Mouse (Mus musculus) intestine, postnatal 0 days (tissue): ENCODE measurements at regions not wholly inside any gene's neighbourhood (a gene's known extent, or its start where the extent isn't known, plus 50 kb on each side); places are given as distances from the start of the nearest gene placed in this dataset.

Experiments
- ATAC-seq: fragments of 200-750 bp; cut with Nextera tagmentation; 2 replicates; pipeline ENCODE4 v1.8.0; 2017; ENCODE audit warnings: mild to moderate bottlenecking, moderate TSS enrichment, moderate library complexity
- H3K27ac ChIP-seq: fragments of 300-500 bp; sonication (generic); 2 replicates; pipeline ENCODE4 v1.5.1; 2014; ENCODE audit warnings: mild to moderate bottlenecking, low read depth, low read length, moderate library complexity
- H3K27me3 ChIP-seq: fragments of 300-500 bp; sonication (generic); replicated peaks from 2 replicates; pipeline ENCODE4 v1.6.1; 2014; ENCODE audit warnings: low read length, mixed read lengths; ENCODE audit not compliant: control insufficient read depth, insufficient read depth
- H3K36me3 ChIP-seq: fragments of 300-500 bp; sonication (generic); 2 replicates; pipeline ENCODE4 v1.6.1; 2014; ENCODE audit warnings: mild to moderate bottlenecking, moderate library complexity; ENCODE audit not compliant: control insufficient read depth, insufficient read depth
- H3K4me1 ChIP-seq: fragments of 300-500 bp; sonication (generic); replicated peaks from 2 replicates; pipeline ENCODE4 v1.6.1; 2014; ENCODE audit warnings: antibody characterized with exemption, low read length, mixed read lengths; ENCODE audit not compliant: control insufficient read depth, insufficient read depth
- H3K4me2 ChIP-seq: fragments of 300-500 bp; sonication (generic); replicated peaks from 2 replicates; pipeline ENCODE4 v1.6.1; 2014; ENCODE audit warnings: low read depth, mild to moderate bottlenecking, moderate library complexity
- H3K4me3 ChIP-seq: fragments of 300-500 bp; sonication (generic); 2 replicates; pipeline ENCODE4 v1.5.1; 2014; ENCODE audit warnings: low read depth, low read length
- H3K9ac ChIP-seq: fragments of 300-500 bp; sonication (generic); 2 replicates; pipeline ENCODE4 v1.6.1; 2014; ENCODE audit warnings: mild to moderate bottlenecking, low read depth, low read length
- H3K9me3 ChIP-seq: fragments of 300-500 bp; sonication (generic); 2 replicates; pipeline ENCODE4 v1.6.1; 2016; ENCODE audit warnings: mixed run types; ENCODE audit not compliant: control insufficient read depth
- CTCF ChIP-seq: sonication (generic); IDR thresholded peaks from 2 replicates; pipeline ENCODE4 v1.5.1; 2016; ENCODE audit warnings: low read depth, mild to moderate bottlenecking, control low read depth, antibody characterized with exemption, moderate library complexity
- WGBS: fragments of 180-500 bp; shearing (Covaris S2); extraction: QIAGEN DNeasy Blood & Tissue Kit; methylation state at CpG from one replicate; pipeline ENCODE4 v1.1.7; 2014; 5-methylcytosine and 5-hydroxymethylcytosine counted together

- H3K4me1 ChIP-seq, result peaks cover 3% of the 10 kb centered on the region; the same call in 1 of the 2 replicates
- H3K36me3 ChIP-seq, result no peaks in the 10 kb centered on the region
- peak; percentile 28 for ATAC-seq
- 71% methylated on average over 6 of the region's 6 CpGs for WGBS
- H3K9ac ChIP-seq, result no peak overlapping the region
- H3K9me3 ChIP-seq, result no peaks in the 10 kb centered on the region
- no peak overlapping the region for H3K4me3 ChIP-seq
- TF ChIP-seq CTCF, result no peak
- H3K4me2 ChIP-seq, result no peak overlapping the region
- H3K27me3 ChIP-seq, result no peaks in the 10 kb centered on the region
- H3K27ac ChIP-seq, result no peak overlapping the region
Observed at GRCm38 (mm10) chr3:21958595-21959286, 117.7 kb upstream of the Tbl1xr1 start.

GRCm38 (mm10) chr3:21961091-21961490 is 115.4 kb upstream of the Tbl1xr1 start:
- H3K27me3 ChIP-seq, result no peaks in the 10 kb centered on the region
- H3K4me1 ChIP-seq, result 0 out of 2 replicates have a peak, but pooled peaks cover 3% of the 10 kb centered on the region
- WGBS, result 48% methylated on average over 6 of the region's 6 CpGs
- no peak for ATAC-seq
- no peaks in the 10 kb centered on the region for H3K36me3 ChIP-seq
- H3K27ac ChIP-seq, result no peak overlapping the region
- no peaks in the 10 kb centered on the region for H3K9me3 ChIP-seq
- no peak overlapping the region for H3K4me2 ChIP-seq
- no peak for TF ChIP-seq CTCF
- H3K4me3 ChIP-seq, result no peak overlapping the region
- H3K9ac ChIP-seq, result no peak overlapping the region

DNA sequence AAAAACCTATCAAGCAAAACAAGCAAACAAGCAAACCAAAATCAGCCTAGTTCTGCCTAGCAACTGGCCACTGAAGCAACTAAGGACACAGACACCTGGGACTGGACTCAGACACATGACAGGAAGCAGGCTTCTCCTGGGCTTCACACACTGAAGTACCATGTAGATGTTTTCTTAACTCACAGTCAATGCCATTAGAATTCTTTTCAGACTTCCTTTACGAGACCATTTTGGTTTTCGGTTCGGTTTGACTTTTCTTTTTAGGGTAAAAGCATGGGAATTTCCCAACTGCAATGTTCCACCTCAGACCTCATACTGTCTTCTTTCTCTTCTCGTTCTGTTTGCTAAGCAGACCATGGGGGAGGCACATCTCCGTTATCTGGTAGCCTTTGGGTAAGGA is 114.7 kb upstream of the Tbl1xr1 start:
- no peak overlapping the region for H3K27ac ChIP-seq
- no peaks in the 10 kb centered on the region for H3K9me3 ChIP-seq
- ATAC-seq, result no peak

DNA sequence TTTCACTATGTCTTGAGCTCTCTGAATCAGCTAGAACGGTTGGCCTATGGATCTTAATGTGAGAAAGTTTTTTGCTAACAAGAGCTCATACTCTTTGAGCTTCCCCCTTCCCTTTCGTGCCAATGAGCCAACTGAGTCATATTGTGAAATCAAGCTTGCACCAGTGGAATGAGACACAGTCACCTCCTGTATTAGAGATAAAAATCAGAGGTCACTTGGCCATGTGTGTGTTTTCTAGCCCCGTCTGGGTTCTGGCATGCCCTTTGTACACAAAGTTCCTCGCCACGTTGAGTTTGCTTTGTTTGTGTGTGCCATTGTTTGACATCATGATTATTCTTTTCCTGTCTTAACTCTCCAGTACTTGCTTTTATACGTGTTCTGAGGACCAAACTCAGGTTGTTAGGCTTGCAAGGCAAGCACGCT is 114.1 kb upstream of the Tbl1xr1 start:
- H3K9ac ChIP-seq, result no peak overlapping the region
- no peak overlapping the region for H3K4me2 ChIP-seq
- WGBS, result 34% methylated on average over 7 of the region's 7 CpGs
- H3K36me3 ChIP-seq, result no peaks in the 10 kb centered on the region
- H3K4me3 ChIP-seq, result no peak overlapping the region
- H3K9me3 ChIP-seq, result no peaks in the 10 kb centered on the region
- TF ChIP-seq CTCF, result no peak
- 0 out of 2 replicates have a peak, but pooled peaks cover 3% of the 10 kb centered on the region for H3K4me1 ChIP-seq
- no peak for ATAC-seq
- no peaks in the 10 kb centered on the region for H3K27me3 ChIP-seq
- H3K27ac ChIP-seq, result no peak overlapping the region

More for the DNA sequence above, 114.7 kb upstream of the Tbl1xr1 start:
- 86% methylated on average over 5 of the region's 5 CpGs for WGBS
- no peak for TF ChIP-seq CTCF
- Histone ChIP-seq H3K9ac (no peak overlapping the region), H3K36me3 (no peaks in the 10 kb centered on the region), H3K4me3 (no peak overlapping the region), H3K4me1 (0 out of 2 replicates have a peak, but pooled peaks cover 3% of the 10 kb centered on the region), H3K27me3 (no peaks in the 10 kb centered on the region), H3K4me2 (no peak overlapping the region)

DNA sequence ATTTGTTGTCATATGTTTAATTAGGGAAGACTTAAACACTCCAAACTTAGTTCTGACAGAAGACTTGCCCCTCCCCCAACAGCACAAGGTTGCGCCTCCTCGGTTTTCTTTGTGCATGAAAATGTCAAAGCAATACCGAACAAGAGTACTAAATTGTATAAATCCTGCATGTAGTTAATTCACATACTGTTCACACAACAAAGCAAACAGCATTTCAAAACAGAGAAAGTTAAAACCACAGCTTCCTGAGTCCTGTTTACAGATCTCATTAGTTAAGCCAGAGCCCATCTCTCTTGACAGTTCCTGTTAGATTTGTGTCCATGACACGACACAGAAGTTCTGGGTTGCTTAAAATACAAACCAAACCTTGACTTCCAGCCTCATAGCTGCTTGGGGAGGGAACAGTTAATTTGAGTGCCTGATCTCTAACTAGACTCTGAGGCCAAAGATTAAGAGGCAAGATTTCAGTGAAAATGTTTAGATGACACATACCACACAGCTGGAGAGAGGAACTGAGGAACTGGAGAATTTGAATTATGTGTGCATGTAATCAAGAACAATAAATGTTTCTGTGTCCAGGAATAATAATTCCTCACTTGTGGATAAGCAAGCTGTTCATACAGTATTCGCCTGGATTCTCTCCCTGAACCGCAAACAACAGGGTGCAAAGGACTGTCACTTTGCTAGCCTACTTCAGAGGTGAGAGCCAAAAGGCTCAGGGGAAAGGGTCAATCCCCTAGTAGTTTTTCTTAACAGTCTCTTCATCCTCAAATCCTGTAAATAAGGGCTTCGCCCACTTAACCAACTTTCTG is 113.3 kb upstream of the Tbl1xr1 start:
- ATAC-seq, result no peak
- WGBS, result 49% methylated on average over 7 of the region's 7 CpGs
- H3K4me2 ChIP-seq, result no peak overlapping the region

GRCm38 (mm10) chr3:21963733-21964351 is 112.6 kb upstream of the Tbl1xr1 start:
- 91% methylated on average over 1 of the region's 1 CpGs for WGBS
- H3K27me3 ChIP-seq, result no peaks in the 10 kb centered on the region
- 0 out of 2 replicates have a peak, but pooled peaks cover 3% of the 10 kb centered on the region for H3K4me1 ChIP-seq
- TF ChIP-seq CTCF, result no peak
- no peak overlapping the region for H3K4me3 ChIP-seq
- no peak overlapping the region for H3K27ac ChIP-seq
- H3K9me3 ChIP-seq, result no peaks in the 10 kb centered on the region
- H3K9ac ChIP-seq, result no peak overlapping the region
- no peak for ATAC-seq
- H3K36me3 ChIP-seq, result no peaks in the 10 kb centered on the region
- no peak overlapping the region for H3K4me2 ChIP-seq

More for the DNA sequence above, 113.3 kb upstream of the Tbl1xr1 start:
- no peaks in the 10 kb centered on the region for H3K36me3 ChIP-seq
- no peak overlapping the region for H3K27ac ChIP-seq
- no peak overlapping the region for H3K9ac ChIP-seq
- H3K9me3 ChIP-seq, result no peaks in the 10 kb centered on the region
- H3K4me3 ChIP-seq, result no peak overlapping the region
- 0 out of 2 replicates have a peak, but pooled peaks cover 3% of the 10 kb centered on the region for H3K4me1 ChIP-seq
- H3K27me3 ChIP-seq, result no peaks in the 10 kb centered on the region
- TF ChIP-seq CTCF, result no peak
